Mouse (Mus musculus) liver, embryonic 15.5 days (tissue): ENCODE data around the gene 2010005H15Rik. TPM values are rescaled to one million over a fixed set of nuclear protein-coding genes. Genes with fewer than 3 reads are reported as not detected.

Experiments used
- polyA plus RNA-seq: library from polyadenylated mRNA; unstranded; fragments of >200 nt; fragmentation: Nextera tagmentation; extraction: Ambion mirVana; gene quantifications from 2 replicates; pipeline ENCODE4 v1.2.1, GENCODE M21; 2015

The 2010005H15Rik gene
- polyA plus RNA-seq, 1 experiment from 2014 or later, result 14.7 TPM

Other genes starting within 250 kb of the 2010005H15Rik start
- 32.6 and 32.9 TPM in 2 replicates for gene Kpna1, start 242.7 kb upstream of the 2010005H15Rik start, polyA plus RNA-seq
- 2.3 and 2.5 TPM in 2 replicates for gene Wdr5b, start 180.3 kb upstream of the 2010005H15Rik start, polyA plus RNA-seq
- gene Fam162a, start 149.9 kb upstream of the 2010005H15Rik start, polyA plus RNA-seq, result 189 and 192 TPM in 2 replicates
- gene Ccdc58, start 149.8 kb upstream of the 2010005H15Rik start, polyA plus RNA-seq, result 39.3 and 42.4 TPM in 2 replicates
- 0.03 TPM in 1 of 2 replicates, not detected in the other for gene Csta1, start 90.2 kb upstream of the 2010005H15Rik start, polyA plus RNA-seq
- gene Stfa2l1, start 64.7 kb upstream of the 2010005H15Rik start, polyA plus RNA-seq, result 56.4 and 66.8 TPM in 2 replicates
- 193 and 234 TPM in 2 replicates for gene Gm5483, start 37.3 kb upstream of the 2010005H15Rik start, polyA plus RNA-seq
- 6.7 TPM in 2 replicates for gene Gm5416, start 11.1 kb upstream of the 2010005H15Rik start, polyA plus RNA-seq
- gene Stfa1, start 55.5 kb downstream of the 2010005H15Rik start, polyA plus RNA-seq, result 449 and 596 TPM in 2 replicates
- 1.5 and 1.8 TPM in 2 replicates for gene BC117090, start 112.9 kb downstream of the 2010005H15Rik start, polyA plus RNA-seq
- gene BC100530, start 146.3 kb downstream of the 2010005H15Rik start, polyA plus RNA-seq, result 382 and 487 TPM in 2 replicates
- 33.2 and 37.7 TPM in 2 replicates for gene Stfa2, start 187.0 kb downstream of the 2010005H15Rik start, polyA plus RNA-seq
- gene Stfa3, start 233.9 kb downstream of the 2010005H15Rik start, polyA plus RNA-seq, result 68.5 and 84.9 TPM in 2 replicates